Mouse (Mus musculus): Measurements from ENCODE around the gene F2rl2.

DNA sequence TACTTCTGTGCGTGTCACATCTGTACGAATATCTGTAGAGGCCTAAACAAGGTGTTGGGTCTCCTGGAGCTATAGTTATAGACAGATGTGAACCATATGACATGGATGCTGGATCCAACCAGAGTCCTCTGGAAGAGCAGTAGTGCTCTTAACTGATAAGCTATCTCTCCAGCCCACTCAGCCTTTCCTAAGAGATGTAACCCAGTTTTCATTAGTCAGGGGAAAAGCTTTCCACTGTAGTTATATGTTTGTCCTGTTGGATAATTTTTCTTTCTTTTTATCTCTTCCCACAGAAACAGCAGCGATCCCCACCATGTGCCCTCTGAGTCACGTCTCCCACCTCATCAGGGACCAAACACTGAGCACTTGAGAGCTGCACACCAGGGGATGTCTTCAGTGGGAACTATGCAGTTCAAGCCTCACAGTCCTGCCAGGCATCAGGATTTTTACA is 17.1 kb upstream of the F2rl2 start:
- TF ChIP-seq POLR2A (IDR thresholded peaks at IDR 0.05; ENCODE audit: insufficient read length, low read depth) = no peak
- no peak for TF ChIP-seq TCF12 (IDR thresholded peaks at IDR 0.05; ENCODE audit: insufficient read depth, poor library complexity, severe bottlenecking)
- TF ChIP-seq MYOG (IDR thresholded peaks at IDR 0.05; ENCODE audit: control insufficient read depth in 1 of 3, insufficient read depth in 1 of 3, insufficient read length in 2 of 3, low read depth in 2 of 3) = no peak
- TF ChIP-seq CEBPB (IDR thresholded peaks at IDR 0.05; ENCODE audit: insufficient read depth, poor library complexity, severe bottlenecking) = no peak
- TF ChIP-seq MYOD1 (IDR thresholded peaks at IDR 0.05; ENCODE audit: control insufficient read depth in 1 of 3, insufficient read length in 2 of 3, low read depth in 2 of 3) = no peak
- TF ChIP-seq MAX (IDR thresholded peaks at IDR 0.05; ENCODE audit: low read depth) = no peak
- no peak for TF ChIP-seq TCF3 (IDR thresholded peaks at IDR 0.05; ENCODE audit: insufficient read length, low read depth)
- no peak for TF ChIP-seq USF1 (IDR thresholded peaks at IDR 0.05; ENCODE audit: low read depth)
- no peak for TF ChIP-seq REST (IDR thresholded peaks at IDR 0.05; ENCODE audit: insufficient read depth, insufficient read length)
- no peak for TF ChIP-seq E2F4 (IDR thresholded peaks at IDR 0.05; ENCODE audit: insufficient read depth)
- TF ChIP-seq POLR2AphosphoS2 (IDR thresholded peaks at IDR 0.05; ENCODE audit: insufficient read length, low read depth) = no peak

Data from myocyte (in vitro differentiated cells).